Mouse (Mus musculus): ENCODE measurements around the gene Lrp2bp. TPM values are rescaled to one million over a fixed set of nuclear protein-coding genes. Genes with fewer than 3 reads are reported as not detected.

Lrp2bp gene
- polyA plus RNA-seq, 1 experiment from 2014 or later, result 0.62 TPM

GRCm38 (mm10) chr8:45998228-45998627 is 875 bp upstream of the Lrp2bp start:
- no peaks in the 10 kb centered on the region for H3K27me3 ChIP-seq
- no peaks in the 10 kb centered on the region for H3K9me3 ChIP-seq
- no peak overlapping the region for H3K27ac ChIP-seq
- peaks cover 25% of the 10 kb centered on the region for H3K36me3 ChIP-seq
- no peak overlapping the region for H3K4me3 ChIP-seq (replicated peaks)
- H3K4me1 ChIP-seq (replicated peaks), result peaks cover 20% of the 10 kb centered on the region
- H3K4me2 ChIP-seq (replicated peaks), result peak overlapping the region; percentile 27; the same call in 1 of the 2 replicates
- no peak overlapping the region for H3K9ac ChIP-seq (replicated peaks)
- no peak for ATAC-seq
- 86% methylated on average over 2 of the region's 2 CpGs for WGBS

DNA sequence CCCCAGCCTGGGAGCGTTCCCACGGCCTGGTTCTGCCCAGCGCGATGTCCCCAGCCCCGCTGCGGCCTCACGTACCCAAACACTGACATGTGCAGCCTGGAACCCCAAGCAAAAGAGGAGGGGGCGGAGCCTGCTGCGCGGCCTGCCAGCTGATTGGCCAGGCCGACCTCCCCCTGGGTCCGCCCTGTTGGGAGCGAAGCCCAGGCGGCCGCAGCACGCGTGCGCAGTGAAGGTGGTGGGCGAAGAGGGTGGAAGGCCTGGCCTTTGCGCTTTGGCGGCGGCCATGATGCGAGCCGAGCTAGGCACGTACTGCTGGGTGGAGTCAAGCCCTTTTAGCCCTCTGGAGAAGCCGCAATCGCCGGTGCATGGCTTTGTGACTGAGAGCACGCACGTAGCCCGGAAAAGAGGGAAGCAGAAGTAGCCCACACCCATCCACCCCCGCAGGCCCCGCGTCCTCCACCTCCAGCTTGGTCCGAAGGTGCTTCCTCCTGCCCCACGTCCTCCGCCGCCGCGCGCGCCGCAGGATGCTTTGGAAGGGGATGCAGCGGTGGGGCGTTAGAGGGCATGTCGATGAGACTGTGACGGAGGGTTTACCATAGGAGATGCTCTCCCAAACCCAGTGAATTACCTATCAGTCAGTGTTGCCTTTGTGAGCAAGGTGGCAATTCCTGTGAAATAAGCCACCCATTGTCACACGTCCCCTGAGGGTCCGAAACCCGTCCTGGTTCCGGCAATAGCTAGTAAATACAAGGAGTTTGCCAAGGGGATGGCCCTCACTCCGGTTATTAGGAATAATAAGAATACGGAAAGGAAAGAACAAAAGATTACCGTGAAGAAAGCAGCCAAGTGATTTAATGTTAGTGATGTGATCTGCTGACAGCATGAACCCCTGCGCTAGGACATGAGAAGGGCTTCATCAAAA is 942 bp downstream of the Lrp2bp start:
- no peaks in the 10 kb centered on the region for H3K27me3 ChIP-seq
- H3K4me3 ChIP-seq (replicated peaks), result peak overlapping the region; percentile 58
- H3K27ac ChIP-seq, result peak overlapping the region; percentile 100
- ATAC-seq, result peak; percentile 100
- peaks cover 20% of the 10 kb centered on the region for H3K4me1 ChIP-seq (replicated peaks)
- H3K9ac ChIP-seq (replicated peaks), result peak overlapping the region; percentile 92
- peaks cover 21% of the 10 kb centered on the region for H3K36me3 ChIP-seq
- H3K4me2 ChIP-seq (replicated peaks), result peak overlapping the region; percentile 81
- no peaks in the 10 kb centered on the region for H3K9me3 ChIP-seq
- WGBS, result 4% methylated on average over 55 of the region's 55 CpGs

DNA sequence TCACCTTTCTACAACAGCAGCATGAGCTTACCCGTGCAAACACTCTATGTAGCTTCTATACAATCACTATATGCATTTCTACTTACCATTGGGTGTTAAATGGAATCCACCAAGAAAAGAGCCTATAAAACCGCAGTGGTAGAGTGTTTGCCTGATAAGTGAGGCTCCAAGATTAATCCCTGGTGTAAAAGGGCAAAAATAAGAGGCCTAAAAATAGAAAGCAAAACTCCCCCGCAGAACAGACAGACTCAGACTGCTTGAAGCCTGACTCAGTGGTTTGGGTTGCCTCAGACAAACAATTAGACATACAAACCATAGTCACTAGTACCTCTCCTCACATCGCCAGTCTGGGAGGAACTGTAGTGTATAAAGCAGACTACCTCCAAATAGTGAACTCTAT is 6.5 kb downstream of the Lrp2bp start, which contains the start of gene Ankrd37:
Ankrd37 (minus strand) TSS at position 112 of the 400 bp plus-strand sequence.
- no peak for ATAC-seq
- H3K36me3 ChIP-seq, result no peaks in the 10 kb centered on the region
- H3K4me3 ChIP-seq (replicated peaks), result no peak within 1 kb of the TSS
- H3K9me3 ChIP-seq, result no peaks in the 10 kb centered on the region
- no peak within 1 kb of the TSS for H3K4me2 ChIP-seq (replicated peaks)
- no peak within 1 kb of the TSS for H3K9ac ChIP-seq (replicated peaks)
- H3K27me3 ChIP-seq, result no peaks in the 10 kb centered on the region
- 77% methylated on average over 4 of the region's 4 CpGs for WGBS
- peaks cover 4% of the 10 kb centered on the region for H3K4me1 ChIP-seq (replicated peaks)
- no peak within 1 kb of the TSS for H3K27ac ChIP-seq

DNA sequence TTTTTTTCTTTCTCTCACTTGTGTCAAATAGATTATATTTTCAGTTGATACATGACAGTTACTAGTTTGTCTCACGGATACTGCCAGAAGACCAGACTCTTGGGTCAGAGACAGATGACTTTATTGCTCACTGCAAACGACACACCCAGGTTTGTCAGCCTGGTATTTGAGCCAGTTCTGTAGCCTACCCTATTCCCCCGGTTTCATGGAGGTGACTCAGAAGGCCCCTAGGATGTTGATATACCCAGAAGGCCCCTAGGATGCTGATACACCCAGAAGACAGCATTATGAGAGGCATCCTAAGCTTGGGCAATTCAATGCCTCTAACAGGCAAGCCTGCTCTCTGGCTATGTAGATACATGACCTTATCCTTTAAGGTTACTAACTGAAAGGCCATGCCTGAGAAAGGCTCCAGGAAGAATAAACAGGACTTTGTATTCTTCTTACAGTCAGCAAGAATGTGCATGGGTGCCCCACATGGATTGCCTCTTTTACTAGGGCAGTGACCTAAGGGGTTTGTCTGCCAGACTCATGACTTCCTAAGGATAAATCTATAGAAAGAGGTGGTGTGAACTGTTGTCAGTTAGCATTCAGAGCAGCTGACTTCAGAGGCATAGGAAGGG is 8.1 kb downstream of the Lrp2bp start:
- no peak overlapping the region for H3K9ac ChIP-seq (replicated peaks)

DNA sequence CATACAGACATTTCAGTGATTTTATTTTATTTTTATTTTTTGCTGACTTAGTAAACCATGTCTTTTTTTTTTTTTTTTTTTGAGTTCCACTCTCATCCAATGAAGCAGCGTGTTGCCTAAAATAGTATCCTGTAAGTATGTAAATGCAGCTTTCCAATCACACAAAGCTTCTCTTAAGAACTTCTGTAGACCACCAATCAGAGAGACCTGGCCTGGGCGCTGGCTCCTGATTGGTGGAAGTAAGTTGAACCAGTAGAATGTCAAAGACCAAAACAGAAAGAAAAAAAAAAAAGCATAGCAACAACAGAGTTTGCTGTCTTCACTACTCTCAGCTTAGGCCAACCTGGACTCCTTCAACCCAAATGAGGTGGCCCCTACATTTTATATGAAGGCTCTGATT is 11.2 kb downstream of the Lrp2bp start:
- Histone ChIP-seq H3K36me3 (no peaks in the 10 kb centered on the region), H3K4me3 (replicated peaks) (0 out of 2 replicates have a peak overlapping the region, but pooled peaks have one; percentile 14), H3K4me1 (replicated peaks) (peaks cover 12% of the 10 kb centered on the region), H3K9me3 (no peaks in the 10 kb centered on the region), H3K27me3 (no peaks in the 10 kb centered on the region), H3K27ac (no peak overlapping the region), H3K4me2 (replicated peaks) (peak overlapping the region; percentile 45), H3K9ac (replicated peaks) (no peak overlapping the region)
- 34% methylated on average over 2 of the region's 2 CpGs for WGBS
- ATAC-seq, result peak; percentile 27; the same call in 1 of the 2 replicates

More for the DNA sequence above, 8.1 kb downstream of the Lrp2bp start:
- peaks cover 12% of the 10 kb centered on the region for H3K4me1 ChIP-seq (replicated peaks)
- H3K4me3 ChIP-seq (replicated peaks), result no peak overlapping the region
- ATAC-seq, result no peak
- H3K27ac ChIP-seq, result no peak overlapping the region
- H3K4me2 ChIP-seq (replicated peaks), result no peak overlapping the region
- no peaks in the 10 kb centered on the region for H3K9me3 ChIP-seq
- WGBS, result 84% methylated on average over 3 of the region's 3 CpGs
- H3K27me3 ChIP-seq, result no peaks in the 10 kb centered on the region
- no peaks in the 10 kb centered on the region for H3K36me3 ChIP-seq

GRCm38 (mm10) chr8:46010746-46011680 is 11.9 kb downstream of the Lrp2bp start:
- peaks cover 12% of the 10 kb centered on the region for H3K4me1 ChIP-seq (replicated peaks)
- 0 out of 2 replicates have a peak overlapping the region, but pooled peaks have one; percentile 14 for H3K4me3 ChIP-seq (replicated peaks)
- no peak overlapping the region for H3K9ac ChIP-seq (replicated peaks)
- no peaks in the 10 kb centered on the region for H3K36me3 ChIP-seq
- no peak overlapping the region for H3K27ac ChIP-seq
- no peaks in the 10 kb centered on the region for H3K9me3 ChIP-seq
- 15% methylated on average over 17 of the region's 17 CpGs for WGBS
- peak; percentile 60 for ATAC-seq
- H3K4me2 ChIP-seq (replicated peaks), result peak overlapping the region; percentile 45
- no peaks in the 10 kb centered on the region for H3K27me3 ChIP-seq

- H3K27me3 ChIP-seq, result no peaks in the 10 kb centered on the region
- no peak overlapping the region for H3K4me2 ChIP-seq (replicated peaks)
- H3K27ac ChIP-seq, result no peak overlapping the region
- no peak overlapping the region for H3K4me3 ChIP-seq (replicated peaks)
- H3K9ac ChIP-seq (replicated peaks), result no peak overlapping the region
- WGBS, result 91% methylated on average over 9 of the region's 9 CpGs
- 0 out of 2 replicates have a peak, but pooled peaks cover 3% of the 10 kb centered on the region for H3K36me3 ChIP-seq
- H3K9me3 ChIP-seq, result no peaks in the 10 kb centered on the region
- no peaks in the 10 kb centered on the region for H3K4me1 ChIP-seq (replicated peaks)
- no peak for ATAC-seq
Measured at GRCm38 (mm10) chr8:46022203-46022602, 23.1 kb downstream of the Lrp2bp start.

DNA sequence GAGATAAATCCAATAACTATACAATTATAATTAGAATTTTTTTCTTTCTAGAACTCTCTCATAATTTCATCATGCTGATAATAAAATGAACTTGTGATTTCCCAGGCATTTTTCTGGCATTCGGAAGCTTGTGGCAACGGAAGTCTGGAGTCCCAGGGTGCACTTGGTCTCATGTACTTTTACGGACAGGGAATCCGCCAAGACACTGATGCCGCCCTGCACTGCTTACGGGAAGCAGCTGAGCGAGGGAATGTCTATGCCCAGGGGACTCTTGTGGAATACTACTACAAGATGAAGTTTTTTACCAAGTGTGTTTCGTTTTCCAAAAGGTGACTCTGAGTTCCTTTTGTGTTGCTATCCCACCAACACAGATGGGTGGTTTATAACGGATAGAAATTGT is 23.7 kb downstream of the Lrp2bp start:
- no peak overlapping the region for H3K27ac ChIP-seq
- H3K9ac ChIP-seq (replicated peaks), result no peak overlapping the region
- H3K4me1 ChIP-seq (replicated peaks), result no peaks in the 10 kb centered on the region
- H3K36me3 ChIP-seq, result 0 out of 2 replicates have a peak, but pooled peaks cover 3% of the 10 kb centered on the region
- no peak for ATAC-seq
- no peaks in the 10 kb centered on the region for H3K9me3 ChIP-seq
- no peak overlapping the region for H3K4me2 ChIP-seq (replicated peaks)
- WGBS, result 95% methylated on average over 9 of the region's 9 CpGs
- no peak overlapping the region for H3K4me3 ChIP-seq (replicated peaks)
- H3K27me3 ChIP-seq, result no peaks in the 10 kb centered on the region

GRCm38 (mm10) chr8:46024392-46024791 is 25.3 kb downstream of the Lrp2bp start:
- Histone ChIP-seq H3K27me3 (no peaks in the 10 kb centered on the region), H3K4me3 (replicated peaks) (no peak overlapping the region), H3K9ac (replicated peaks) (no peak overlapping the region), H3K27ac (no peak overlapping the region), H3K4me2 (replicated peaks) (no peak overlapping the region), H3K4me1 (replicated peaks) (no peaks in the 10 kb centered on the region), H3K9me3 (no peaks in the 10 kb centered on the region), H3K36me3 (0 out of 2 replicates have a peak, but pooled peaks cover 3% of the 10 kb centered on the region)
- no peak for ATAC-seq
- WGBS, result 63% methylated on average over 4 of the region's 4 CpGs

DNA sequence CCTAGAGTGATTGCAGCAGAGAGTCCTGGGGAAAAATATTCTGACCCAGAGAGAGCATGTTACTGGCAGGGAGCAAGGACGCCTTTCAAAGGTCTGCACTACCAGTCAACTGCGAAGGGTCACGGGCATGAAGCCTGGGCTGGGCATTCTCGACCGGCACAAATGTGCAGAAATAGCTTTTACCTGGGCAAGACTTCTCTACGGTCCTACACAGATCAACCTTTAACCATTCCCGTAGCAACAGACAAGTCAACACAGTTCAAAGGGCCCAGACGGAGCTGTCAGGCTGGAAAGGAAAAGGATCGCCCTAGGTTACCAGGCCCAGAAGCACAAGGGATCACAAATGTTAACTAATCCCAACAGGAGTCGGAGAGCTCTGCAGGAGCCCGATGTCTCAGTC is 37.1 kb downstream of the Lrp2bp start:
- Histone ChIP-seq H3K4me3 (replicated peaks) (no peak overlapping the region), H3K27me3 (no peaks in the 10 kb centered on the region), H3K9me3 (no peaks in the 10 kb centered on the region), H3K4me1 (replicated peaks) (0 out of 2 replicates have a peak, but pooled peaks cover 4% of the 10 kb centered on the region), H3K9ac (replicated peaks) (no peak overlapping the region), H3K27ac (no peak overlapping the region), H3K4me2 (replicated peaks) (no peak overlapping the region), H3K36me3 (peaks cover 28% of the 10 kb centered on the region)
- ATAC-seq, result no peak
- whole genome bisulfite sequencing, result 67% methylated on average over 11 of the region's 11 CpGs

- no peak overlapping the region for H3K9ac ChIP-seq (replicated peaks)
- no peaks in the 10 kb centered on the region for H3K9me3 ChIP-seq
- H3K4me1 ChIP-seq (replicated peaks), result 0 out of 2 replicates have a peak, but pooled peaks cover 4% of the 10 kb centered on the region
- WGBS, result 76% methylated on average over 1 of the region's 1 CpGs
- H3K4me3 ChIP-seq (replicated peaks), result no peak overlapping the region
- H3K36me3 ChIP-seq, result peaks cover 26% of the 10 kb centered on the region
- H3K4me2 ChIP-seq (replicated peaks), result no peak overlapping the region
- no peak overlapping the region for H3K27ac ChIP-seq
- no peaks in the 10 kb centered on the region for H3K27me3 ChIP-seq
- no peak for ATAC-seq
Measured at GRCm38 (mm10) chr8:46039666-46040065, 40.6 kb downstream of the Lrp2bp start.
